9 mouse cellular contexts compared by ENCODE assay signal in genomic region chr16:42338342-42338741, GRCm38 (mm10). TPM values are rescaled to one million over a fixed set of nuclear protein-coding genes. Genes with fewer than 3 reads are reported as not detected.
DNase-seq lines count a peak whose midpoint lies in the region; ATAC-seq and TF ChIP-seq lines count a peak whose summit lies in the region.
"Had no signal": no experiment of that assay in that cellular context is flagged by ENCODE, and none has a peak within 500 bp of the region (broad histone marks: within the 10 kb centered on the region; RNA-seq: fewer than 3 reads in every experiment).

No protein-coding gene starts in this region.

- H3K27ac ChIP-seq in intestine, embryonic 14.5 days (ENCODE audit: low read depth), result no peak overlapping the region
- H3K27ac ChIP-seq in intestine, embryonic 15.5 days, result no peak overlapping the region
- no peak overlapping the region for H3K27ac ChIP-seq in embryonic facial prominence, embryonic 11.5 days (replicated peaks; ENCODE audit: low read depth, low read length)
- peak overlapping the region; percentile 89 for H3K27ac ChIP-seq in forebrain, postnatal 0 days (ENCODE audit: low read depth, low read length)
- H3K27ac ChIP-seq in midbrain, embryonic 11.5 days (ENCODE audit: low read depth, low read length), result peak overlapping the region; percentile 36; the same call in 1 of the 2 replicates
- no peak overlapping the region for H3K27ac ChIP-seq in liver, embryonic 12.5 days

- H3K4me1 ChIP-seq in intestine, embryonic 14.5 days (replicated peaks; ENCODE audit: control insufficient read depth, insufficient read depth, low read length), result peaks cover 17% of the 10 kb centered on the region; the same call in 1 of the 2 replicates
- peaks cover 7% of the 10 kb centered on the region; the same call in 1 of the 2 replicates for H3K4me1 ChIP-seq in intestine, embryonic 15.5 days (replicated peaks)
- no peaks in the 10 kb centered on the region; the same call in 1 of the 2 replicates for H3K4me1 ChIP-seq in embryonic facial prominence, embryonic 11.5 days (ENCODE audit: control insufficient read depth, insufficient read depth, low read length)
- peaks cover 2% of the 10 kb centered on the region; the same call in 1 of the 2 replicates for H3K4me1 ChIP-seq in forebrain, postnatal 0 days (ENCODE audit: insufficient read depth)
- H3K4me1 ChIP-seq in midbrain, embryonic 11.5 days (ENCODE audit: control insufficient read depth, insufficient read depth, low read length), result peaks cover 20% of the 10 kb centered on the region
- H3K4me1 ChIP-seq in liver, embryonic 12.5 days, result no peaks in the 10 kb centered on the region

- H3K4me3 ChIP-seq in intestine, embryonic 14.5 days (ENCODE audit: low read depth, low read length), result no peak overlapping the region
- H3K4me3 ChIP-seq in intestine, embryonic 15.5 days (replicated peaks), result no peak overlapping the region
- peak overlapping the region; percentile 45; the same call in 1 of the 2 replicates for H3K4me3 ChIP-seq in embryonic facial prominence, embryonic 11.5 days (ENCODE audit: low read depth, low read length)
- peak overlapping the region; percentile 72 for H3K4me3 ChIP-seq in forebrain, postnatal 0 days (ENCODE audit: low read depth, low read length)
- peak overlapping the region; percentile 36 for H3K4me3 ChIP-seq in midbrain, embryonic 11.5 days (ENCODE audit: low read depth, low read length)
- H3K4me3 ChIP-seq in liver, embryonic 12.5 days, result no peak overlapping the region

- TF ChIP-seq CTCF in forebrain, postnatal 0 days (IDR thresholded peaks at IDR 0.05; ENCODE audit: low read depth), result no peak

- peaks cover 8% of the 10 kb centered on the region for H3K27me3 ChIP-seq in intestine, embryonic 14.5 days (replicated peaks; ENCODE audit: control insufficient read depth, insufficient read depth, low read length)
- no peaks in the 10 kb centered on the region for H3K27me3 ChIP-seq in intestine, embryonic 15.5 days (replicated peaks)
- H3K27me3 ChIP-seq in embryonic facial prominence, embryonic 11.5 days (ENCODE audit: control insufficient read depth, insufficient read depth, low read length), result no peaks in the 10 kb centered on the region
- H3K27me3 ChIP-seq in forebrain, postnatal 0 days (ENCODE audit: insufficient read depth, low read length), result no peaks in the 10 kb centered on the region
- H3K27me3 ChIP-seq in midbrain, embryonic 11.5 days (ENCODE audit: control insufficient read depth, insufficient read depth, low read length), result no peaks in the 10 kb centered on the region
- peaks cover 24% of the 10 kb centered on the region for H3K27me3 ChIP-seq in liver, embryonic 12.5 days (replicated peaks)

- H3K9me3 ChIP-seq in intestine, embryonic 14.5 days (ENCODE audit: control insufficient read depth, low read length), result no peaks in the 10 kb centered on the region
- H3K9me3 ChIP-seq in intestine, embryonic 15.5 days, result no peaks in the 10 kb centered on the region
- H3K9me3 ChIP-seq in embryonic facial prominence, embryonic 11.5 days (replicated peaks; ENCODE audit: control insufficient read depth, low read length), result no peaks in the 10 kb centered on the region
- H3K9me3 ChIP-seq in forebrain, postnatal 0 days (ENCODE audit: low read length), result no peaks in the 10 kb centered on the region
- no peaks in the 10 kb centered on the region for H3K9me3 ChIP-seq in midbrain, embryonic 11.5 days (ENCODE audit: control insufficient read depth, low read length)
- H3K9me3 ChIP-seq in liver, embryonic 12.5 days (replicated peaks), result no peaks in the 10 kb centered on the region

- no peaks in the 10 kb centered on the region for H3K36me3 ChIP-seq in intestine, embryonic 14.5 days (ENCODE audit: control insufficient read depth, insufficient read depth, low read length)
- H3K36me3 ChIP-seq in intestine, embryonic 15.5 days, result no peaks in the 10 kb centered on the region
- no peaks in the 10 kb centered on the region for H3K36me3 ChIP-seq in embryonic facial prominence, embryonic 11.5 days (replicated peaks; ENCODE audit: control insufficient read depth, insufficient read depth, low read depth, low read length)
- H3K36me3 ChIP-seq in forebrain, postnatal 0 days (ENCODE audit: insufficient read depth), result no peaks in the 10 kb centered on the region
- no peaks in the 10 kb centered on the region for H3K36me3 ChIP-seq in midbrain, embryonic 11.5 days (ENCODE audit: control insufficient read depth, insufficient read depth, low read length)
- H3K36me3 ChIP-seq in liver, embryonic 12.5 days, result no peaks in the 10 kb centered on the region

- DNase-seq in intestine, embryonic 14.5 days (ENCODE audit: low spot score), result no peak
- DNase-seq in embryonic facial prominence, embryonic 11.5 days (ENCODE audit: low spot score), result no peak
- DNase-seq in forebrain, postnatal 0 days, result peak; percentile 71
- no peak for DNase-seq in midbrain, embryonic 11.5 days (ENCODE audit: low spot score, missing footprints)
- DNase-seq in spleen, adult 12 weeks (ENCODE audit: low spot score), result no peak
- DNase-seq in embryo, embryonic 11 days, result no peak
- DNase-seq: kidney, postnatal 14 days had no signal

- no peak overlapping the region for H3K9ac ChIP-seq in intestine, embryonic 14.5 days (ENCODE audit: low read length)
- no peak overlapping the region for H3K9ac ChIP-seq in intestine, embryonic 15.5 days
- no peak overlapping the region for H3K9ac ChIP-seq in embryonic facial prominence, embryonic 11.5 days (replicated peaks; ENCODE audit: low read length)
- H3K9ac ChIP-seq in forebrain, postnatal 0 days, result peak overlapping the region; percentile 89
- peak overlapping the region; percentile 65; the same call in 1 of the 2 replicates for H3K9ac ChIP-seq in midbrain, embryonic 11.5 days (ENCODE audit: low read length)
- no peak overlapping the region for H3K9ac ChIP-seq in liver, embryonic 12.5 days

- H3K4me2 ChIP-seq in intestine, embryonic 14.5 days (ENCODE audit: low read length), result 0 out of 2 replicates have a peak overlapping the region, but pooled peaks have one; percentile 71
- no peak overlapping the region for H3K4me2 ChIP-seq in intestine, embryonic 15.5 days (replicated peaks)
- peak overlapping the region; percentile 57 for H3K4me2 ChIP-seq in embryonic facial prominence, embryonic 11.5 days (ENCODE audit: low read depth, low read length)
- peak overlapping the region; percentile 63 for H3K4me2 ChIP-seq in forebrain, postnatal 0 days (ENCODE audit: low read depth)
- peak overlapping the region; percentile 72 for H3K4me2 ChIP-seq in midbrain, embryonic 11.5 days
- no peak overlapping the region for H3K4me2 ChIP-seq in liver, embryonic 12.5 days

- ATAC-seq in intestine, embryonic 14.5 days (replicated peaks; ENCODE audit: low FRiP score, low TSS enrichment, low read depth), result no peak
- ATAC-seq in intestine, embryonic 15.5 days, result no peak
- no peak for ATAC-seq in embryonic facial prominence, embryonic 11.5 days (replicated peaks; ENCODE audit: insufficient number of reproducible peaks, low FRiP score, low TSS enrichment, low read depth)
- peak; percentile 21 for ATAC-seq in forebrain, postnatal 0 days
- ATAC-seq in midbrain, embryonic 11.5 days (ENCODE audit: low FRiP score), result no peak
- ATAC-seq in liver, embryonic 12.5 days, result no peak

- WGBS in intestine, embryonic 14.5 days, result 33% methylated on average over 4 of the region's 4 CpGs
- 33% methylated on average over 4 of the region's 4 CpGs for WGBS in intestine, embryonic 15.5 days
- 16% methylated on average over 4 of the region's 4 CpGs for WGBS in embryonic facial prominence, embryonic 11.5 days
- 11% methylated on average over 4 of the region's 4 CpGs for WGBS in forebrain, postnatal 0 days
- WGBS in midbrain, embryonic 11.5 days, result 31% methylated on average over 4 of the region's 4 CpGs
- WGBS in liver, embryonic 12.5 days (ENCODE audit: insufficient replicate concordance), result 20% methylated on average over 4 of the region's 4 CpGs

RNA-seq across cellular contexts. Expression of gene Gap43, which starts 2.1 kb away (rescaled TPM):
- 104 and 111 TPM in 2 replicates for polyA plus RNA-seq in intestine, embryonic 14.5 days (2014; fragmentation: Nextera tagmentation; extraction: Ambion mirVana)
- polyA plus RNA-seq in intestine, embryonic 15.5 days (2015; fragmentation: Nextera tagmentation; extraction: Ambion mirVana), result 61.0 and 67.5 TPM in 2 replicates
- 153 and 165 TPM in 2 replicates for polyA plus RNA-seq in embryonic facial prominence, embryonic 11.5 days (2014; fragmentation: Nextera tagmentation; extraction: Ambion mirVana)
- total RNA-seq in forebrain, postnatal 0 days (2014; rRNA removed), result 1,112 and 1,190 TPM in 2 replicates
- polyA plus RNA-seq in forebrain, postnatal 0 days (2015; fragmentation: Nextera tagmentation; extraction: Ambion mirVana), result 1,608 and 1,952 TPM in 2 replicates
- polyA plus RNA-seq in midbrain, embryonic 11.5 days (2014; fragmentation: Nextera tagmentation; extraction: Ambion mirVana), result 301 and 323 TPM in 2 replicates
- polyA plus RNA-seq in liver, embryonic 12.5 days (2016; fragmentation: Nextera tagmentation; extraction: Ambion mirVana), result 7.2 and 8.9 TPM in 2 replicates

Comparison
In these comparisons a context has a peak if more than half of its experiments do, and no peak if none do; other contexts are left out.
1. H3K4me2 ChIP-seq: peak in intestine, embryonic 14.5 days (single experiment), embryonic facial prominence, embryonic 11.5 days (single experiment), forebrain, postnatal 0 days (single experiment) and midbrain, embryonic 11.5 days (single experiment); none in intestine, embryonic 15.5 days (single experiment) and liver, embryonic 12.5 days (single experiment).
2. H3K27ac ChIP-seq: peak in forebrain, postnatal 0 days (single experiment) and midbrain, embryonic 11.5 days (single experiment); none in intestine, embryonic 14.5 days (single experiment), intestine, embryonic 15.5 days (single experiment), embryonic facial prominence, embryonic 11.5 days (single experiment) and liver, embryonic 12.5 days (single experiment).
3. H3K4me3 ChIP-seq: peak in embryonic facial prominence, embryonic 11.5 days (single experiment), forebrain, postnatal 0 days (single experiment) and midbrain, embryonic 11.5 days (single experiment); none in intestine, embryonic 14.5 days (single experiment), intestine, embryonic 15.5 days (single experiment) and liver, embryonic 12.5 days (single experiment).
4. H3K9ac ChIP-seq: peak in forebrain, postnatal 0 days (single experiment) and midbrain, embryonic 11.5 days (single experiment); none in intestine, embryonic 14.5 days (single experiment), intestine, embryonic 15.5 days (single experiment), embryonic facial prominence, embryonic 11.5 days (single experiment) and liver, embryonic 12.5 days (single experiment).